Mouse (Mus musculus) neural tube, embryonic 14.5 days (tissue): Measurements from ENCODE around the gene Klhl11. TPM values are rescaled to one million over a fixed set of nuclear protein-coding genes. Genes with fewer than 3 reads are reported as not detected.

Source experiments
- ATAC-seq: fragments of 200-750 bp; cut with Nextera tagmentation; 2 replicates; pipeline ENCODE4 v1.8.0; 2017; ENCODE audit warnings: low read depth, mild to moderate bottlenecking, moderate TSS enrichment, moderate library complexity
- H3K27ac ChIP-seq: fragments of 300-500 bp; sonication (generic); 2 replicates; pipeline ENCODE4 v1.5.1; 2014; ENCODE audit warnings: low read depth, mild to moderate bottlenecking, control low read depth, low read length, moderate library complexity, mixed read lengths
- H3K27me3 ChIP-seq: fragments of 300-500 bp; sonication (generic); 2 replicates; pipeline ENCODE4 v1.6.1; 2014; ENCODE audit warnings: low read length; ENCODE audit not compliant: control insufficient read depth, insufficient read depth
- H3K36me3 ChIP-seq: fragments of 300-500 bp; sonication (generic); 2 replicates; pipeline ENCODE4 v1.6.1; 2014; ENCODE audit warnings: low read length, mixed read lengths; ENCODE audit not compliant: control insufficient read depth, insufficient read depth
- H3K4me1 ChIP-seq: fragments of 300-500 bp; sonication (generic); 2 replicates; pipeline ENCODE4 v1.6.1; 2014; ENCODE audit warnings: low read length; ENCODE audit not compliant: control insufficient read depth, insufficient read depth
- H3K4me2 ChIP-seq: fragments of 300-500 bp; sonication (generic); 2 replicates; pipeline ENCODE4 v1.6.1; 2014; ENCODE audit warnings: mild to moderate bottlenecking, low read depth, low read length, control low read depth
- H3K4me3 ChIP-seq: fragments of 300-500 bp; sonication (generic); 2 replicates; pipeline ENCODE4 v1.5.1; 2014; ENCODE audit warnings: low read depth, low read length, control low read depth, mixed read lengths
- H3K9ac ChIP-seq: fragments of 300-500 bp; sonication (generic); replicated peaks from 2 replicates; pipeline ENCODE4 v1.6.1; 2014; ENCODE audit warnings: low read depth, mild to moderate bottlenecking, control low read depth, low read length, mixed read lengths
- H3K9me3 ChIP-seq: fragments of 300-500 bp; sonication (generic); 2 replicates; pipeline ENCODE4 v1.6.1; 2016; ENCODE audit warnings: low read length; ENCODE audit not compliant: control insufficient read depth
- WGBS: fragments of 180-500 bp; shearing (Covaris S2); extraction: QIAGEN DNeasy Blood & Tissue Kit; methylation state at CpG from one replicate; pipeline ENCODE4 v1.1.7; 2014; 5-methylcytosine and 5-hydroxymethylcytosine counted together
- polyA plus RNA-seq: library from polyadenylated mRNA; unstranded; fragments of >200 nt; fragmentation: Nextera tagmentation; extraction: Ambion mirVana; gene quantifications from 2 replicates; pipeline ENCODE4 v1.2.1, GENCODE M21; 2014

Klhl11 gene
- polyA plus RNA-seq, 1 experiment from 2014 or later, result 15.7 TPM

GRCm38 (mm10) chr11:100428612-100429199, 43.8 kb downstream of the Klhl11 start:
- Histone ChIP-seq H3K4me1 (no peaks in the 10 kb centered on the region), H3K36me3 (peaks cover 14% of the 10 kb centered on the region; the same call in 1 of the 2 replicates), H3K27me3 (no peaks in the 10 kb centered on the region), H3K4me3 (no peak overlapping the region), H3K9me3 (no peaks in the 10 kb centered on the region), H3K27ac (no peak overlapping the region), H3K4me2 (no peak overlapping the region), H3K9ac (no peak overlapping the region)
- no peak for ATAC-seq
- WGBS, result 61% methylated on average over 9 of the region's 9 CpGs

GRCm38 (mm10) chr11:100426820-100427219, 45.7 kb downstream of the Klhl11 start:
- ATAC-seq, result no peak
- no peak overlapping the region for H3K9ac ChIP-seq
- H3K36me3 ChIP-seq, result 0 out of 2 replicates have a peak, but pooled peaks cover 9% of the 10 kb centered on the region
- H3K4me1 ChIP-seq, result no peaks in the 10 kb centered on the region
- H3K27ac ChIP-seq, result no peak overlapping the region
- no peaks in the 10 kb centered on the region for H3K27me3 ChIP-seq
- no peak overlapping the region for H3K4me3 ChIP-seq
- H3K9me3 ChIP-seq, result no peaks in the 10 kb centered on the region
- WGBS, result 81% methylated on average over 3 of the region's 3 CpGs
- H3K4me2 ChIP-seq, result no peak overlapping the region

- H3K36me3 ChIP-seq, result 0 out of 2 replicates have a peak, but pooled peaks cover 6% of the 10 kb centered on the region
- H3K4me1 ChIP-seq, result no peaks in the 10 kb centered on the region
- no peaks in the 10 kb centered on the region for H3K27me3 ChIP-seq
- no peak overlapping the region for H3K9ac ChIP-seq
- H3K9me3 ChIP-seq, result no peaks in the 10 kb centered on the region
- H3K4me3 ChIP-seq, result no peak overlapping the region
- 33% methylated on average over 7 of the region's 7 CpGs for WGBS
- no peak for ATAC-seq
- H3K27ac ChIP-seq, result no peak overlapping the region
- no peak overlapping the region for H3K4me2 ChIP-seq
Measured at GRCm38 (mm10) chr11:100425851-100426250, 46.7 kb downstream of the Klhl11 start.

- Histone ChIP-seq H3K27ac (no peak overlapping the region), H3K4me3 (no peak overlapping the region), H3K9me3 (no peaks in the 10 kb centered on the region), H3K36me3 (no peaks in the 10 kb centered on the region), H3K27me3 (no peaks in the 10 kb centered on the region), H3K9ac (no peak overlapping the region), H3K4me1 (no peaks in the 10 kb centered on the region), H3K4me2 (no peak overlapping the region)
- ATAC-seq, result no peak
- 85% methylated on average over 7 of the region's 7 CpGs for WGBS
Measured at GRCm38 (mm10) chr11:100423836-100424235, 48.7 kb downstream of the Klhl11 start.

- no peak overlapping the region for H3K9ac ChIP-seq
- no peak overlapping the region for H3K4me2 ChIP-seq
- no peaks in the 10 kb centered on the region for H3K36me3 ChIP-seq
- no peaks in the 10 kb centered on the region for H3K4me1 ChIP-seq
- WGBS, result 55% methylated on average over 8 of the region's 8 CpGs
- no peak for ATAC-seq
- no peak overlapping the region for H3K27ac ChIP-seq
- H3K9me3 ChIP-seq, result no peaks in the 10 kb centered on the region
- H3K27me3 ChIP-seq, result no peaks in the 10 kb centered on the region
- no peak overlapping the region for H3K4me3 ChIP-seq
Measured at GRCm38 (mm10) chr11:100421537-100421936, 51.0 kb downstream of the Klhl11 start.

GRCm38 (mm10) chr11:100414914-100415822, 57.4 kb downstream of the Klhl11 start, which contains the start of gene Fkbp10:
Gene Fkbp10 (plus strand): TSS chr11:100415697.
- ATAC-seq, result no peak; the same call in 1 of the 2 replicates
- Histone ChIP-seq H3K9ac (peak within 1 kb of the TSS; percentile 68), H3K27me3 (peaks cover 8% of the 10 kb centered on the region; the same call in 1 of the 2 replicates), H3K4me2 (peak within 1 kb of the TSS; percentile 61), H3K4me1 (no peaks in the 10 kb centered on the region; the same call in 1 of the 2 replicates), H3K36me3 (no peaks in the 10 kb centered on the region), H3K9me3 (no peaks in the 10 kb centered on the region), H3K4me3 (peak within 1 kb of the TSS; percentile 60), H3K27ac (0 out of 2 replicates have a peak within 1 kb of the TSS, but pooled peaks have one; percentile 48)
- WGBS, result under 1% methylated on average over 25 of the region's 31 CpGs

- no peaks in the 10 kb centered on the region; the same call in 1 of the 2 replicates for H3K4me1 ChIP-seq
- 2% methylated on average over 71 of the region's 93 CpGs for WGBS
- H3K9me3 ChIP-seq, result no peaks in the 10 kb centered on the region
- H3K9ac ChIP-seq, result peak within 1 kb of the TSS; percentile 68
- peak within 1 kb of the TSS; percentile 61 for H3K4me2 ChIP-seq
- H3K36me3 ChIP-seq, result no peaks in the 10 kb centered on the region
- peak within 1 kb of the TSS; percentile 60 for H3K4me3 ChIP-seq
- ATAC-seq, result peak; percentile 91
- peaks cover 8% of the 10 kb centered on the region; the same call in 1 of the 2 replicates for H3K27me3 ChIP-seq
- peak within 1 kb of the TSS; percentile 48 for H3K27ac ChIP-seq
Measured at GRCm38 (mm10) chr11:100414021-100414913, 58.3 kb downstream of the Klhl11 start, which contains the start of gene P3h4. Gene P3h4 (minus strand): TSS chr11:100414836.

GRCm38 (mm10) chr11:100413541-100413940, 59.0 kb downstream of the Klhl11 start:
- H3K4me1 ChIP-seq, result no peaks in the 10 kb centered on the region; the same call in 1 of the 2 replicates
- ATAC-seq, result no peak
- H3K9me3 ChIP-seq, result no peaks in the 10 kb centered on the region
- H3K27me3 ChIP-seq, result peaks cover 8% of the 10 kb centered on the region; the same call in 1 of the 2 replicates
- peak overlapping the region; percentile 68 for H3K9ac ChIP-seq
- peak overlapping the region; percentile 61 for H3K4me2 ChIP-seq
- peak overlapping the region; percentile 60 for H3K4me3 ChIP-seq
- 80% methylated on average over 11 of the region's 11 CpGs for WGBS
- H3K27ac ChIP-seq, result no peak overlapping the region
- H3K36me3 ChIP-seq, result no peaks in the 10 kb centered on the region
